Mouse (Mus musculus) forebrain, postnatal 0 days (tissue): ENCODE results near the gene Zdhhc16. TPM values are rescaled to one million over a fixed set of nuclear protein-coding genes. Genes with fewer than 3 reads are reported as not detected.

Experiments used
- ATAC-seq: fragments of 200-750 bp; cut with Nextera tagmentation; 2 replicates; pipeline ENCODE4 v1.8.0; 2017; ENCODE audit warnings: mild to moderate bottlenecking, moderate library complexity
- DNase-seq: peaks from one replicate; pipeline ENCODE4 v3.0.0-alpha.2; 2015
- H3K27ac ChIP-seq: fragments of 300-500 bp; sonication (generic); 2 replicates; pipeline ENCODE4 v1.5.1; 2014; ENCODE audit warnings: low read depth, mild to moderate bottlenecking, antibody characterized with exemption, low read length, moderate library complexity, mixed read lengths
- H3K27me3 ChIP-seq: fragments of 300-500 bp; sonication (generic); 2 replicates; pipeline ENCODE4 v1.6.1; 2014; ENCODE audit warnings: mild to moderate bottlenecking, low read length, mixed read lengths; ENCODE audit not compliant: insufficient read depth
- H3K36me3 ChIP-seq: fragments of 300-500 bp; sonication (generic); 2 replicates; pipeline ENCODE4 v1.6.1; 2014; ENCODE audit warnings: mild to moderate bottlenecking, moderate library complexity; ENCODE audit not compliant: insufficient read depth
- H3K4me1 ChIP-seq: fragments of 300-500 bp; sonication (generic); 2 replicates; pipeline ENCODE4 v1.6.1; 2014; ENCODE audit warnings: antibody characterized with exemption; ENCODE audit not compliant: insufficient read depth
- H3K4me2 ChIP-seq: fragments of 300-500 bp; sonication (generic); 2 replicates; pipeline ENCODE4 v1.6.1; 2014; ENCODE audit warnings: low read depth, mild to moderate bottlenecking, moderate library complexity
- H3K4me3 ChIP-seq: fragments of 300-500 bp; sonication (generic); 2 replicates; pipeline ENCODE4 v1.5.1; 2014; ENCODE audit warnings: low read depth, low read length, mixed read lengths
- H3K9ac ChIP-seq: fragments of 300-500 bp; sonication (generic); 2 replicates; pipeline ENCODE4 v1.6.1; 2014; ENCODE audit warnings: mild to moderate bottlenecking
- H3K9me3 ChIP-seq: fragments of 300-500 bp; sonication (generic); 2 replicates; pipeline ENCODE4 v1.6.1; 2016; ENCODE audit warnings: low read length
- CTCF ChIP-seq: sonication (generic); IDR thresholded peaks from 2 replicates; pipeline ENCODE4 v1.5.1; 2016; ENCODE audit warnings: antibody characterized with exemption, control low read depth, low read depth
- WGBS: fragments of 180-500 bp; shearing (Covaris S2); extraction: QIAGEN DNeasy Blood & Tissue Kit; methylation state at CpG from one replicate; pipeline ENCODE4 v1.1.7; 2014; 5-methylcytosine and 5-hydroxymethylcytosine counted together
- polyA plus RNA-seq: library from polyadenylated mRNA; unstranded; fragments of >200 nt; fragmentation: Nextera tagmentation; extraction: Ambion mirVana; gene quantifications from 2 replicates; pipeline ENCODE4 v1.2.1, GENCODE M21; 2015
- total RNA-seq: library from RNA; depleted of rRNA; stranded (reverse); fragments of >200 nt; gene quantifications from 2 replicates; pipeline ENCODE4 v1.2.3, GENCODE M21; 2014

The Zdhhc16 gene
- total and polyA plus RNA-seq, 2 experiments from 2014 or later = 53.3 to 97.4 TPM

- Histone ChIP-seq H3K9me3 (no peaks in the 10 kb centered on the region), H3K9ac (no peak overlapping the region; the same call in 1 of the 2 replicates), H3K27me3 (no peaks in the 10 kb centered on the region), H3K36me3 (no peaks in the 10 kb centered on the region), H3K4me2 (no peak overlapping the region), H3K27ac (no peak overlapping the region), H3K4me3 (no peak overlapping the region), H3K4me1 (no peaks in the 10 kb centered on the region)
- ATAC-seq (no peak), DNase-seq (no peak)
- no peak for TF ChIP-seq CTCF
- WGBS = 52% methylated on average over 8 of the region's 8 CpGs
Measured at GRCm38 (mm10) chr19:41907079-41907760, 26.1 kb upstream of the Zdhhc16 start.

GRCm38 (mm10) chr19:41908736-41909135 lies 24.5 kb upstream of the Zdhhc16 start:
- H3K27ac ChIP-seq = no peak overlapping the region
- no peak overlapping the region for H3K9ac ChIP-seq
- H3K9me3 ChIP-seq = no peaks in the 10 kb centered on the region
- ATAC-seq (no peak), DNase-seq (no peak)
- no peak for TF ChIP-seq CTCF
- H3K27me3 ChIP-seq = no peaks in the 10 kb centered on the region
- no peaks in the 10 kb centered on the region for H3K36me3 ChIP-seq
- peaks cover 11% of the 10 kb centered on the region for H3K4me1 ChIP-seq
- WGBS = 89% methylated on average over 3 of the region's 3 CpGs
- no peak overlapping the region for H3K4me2 ChIP-seq
- no peak overlapping the region for H3K4me3 ChIP-seq

- no peak for TF ChIP-seq CTCF
- Histone ChIP-seq H3K27ac (no peak overlapping the region), H3K4me2 (no peak overlapping the region), H3K36me3 (no peaks in the 10 kb centered on the region), H3K9me3 (no peaks in the 10 kb centered on the region), H3K9ac (no peak overlapping the region), H3K4me1 (peaks cover 19% of the 10 kb centered on the region), H3K4me3 (no peak overlapping the region), H3K27me3 (no peaks in the 10 kb centered on the region)
- ATAC-seq (no peak), DNase-seq (no peak)
- WGBS = 84% methylated on average over 2 of the region's 2 CpGs
Measured at GRCm38 (mm10) chr19:41910396-41910795, 22.9 kb upstream of the Zdhhc16 start.

GRCm38 (mm10) chr19:41911178-41912073 lies 21.9 kb upstream of the Zdhhc16 start, which contains the start of gene Pgam1:
Gene Pgam1 (plus strand): TSS chr19:41911923.
- H3K4me1 ChIP-seq = peaks cover 19% of the 10 kb centered on the region
- no peak for TF ChIP-seq CTCF
- H3K9me3 ChIP-seq = no peaks in the 10 kb centered on the region
- WGBS = 4% methylated on average over 50 of the region's 54 CpGs
- H3K4me2 ChIP-seq = peak within 1 kb of the TSS; percentile 86
- H3K9ac ChIP-seq = peak within 1 kb of the TSS; percentile 85
- DNase-seq (peak; percentile 100), ATAC-seq (peak; percentile 97)
- H3K36me3 ChIP-seq = peaks cover 8% of the 10 kb centered on the region
- H3K27me3 ChIP-seq = no peaks in the 10 kb centered on the region
- H3K27ac ChIP-seq = peak within 1 kb of the TSS; percentile 84
- peak within 1 kb of the TSS; percentile 85 for H3K4me3 ChIP-seq

- Histone ChIP-seq H3K9ac (peak overlapping the region; percentile 85), H3K9me3 (no peaks in the 10 kb centered on the region), H3K27me3 (no peaks in the 10 kb centered on the region), H3K4me2 (peak overlapping the region; percentile 86), H3K36me3 (peaks cover 15% of the 10 kb centered on the region), H3K27ac (peak overlapping the region; percentile 84), H3K4me1 (peaks cover 19% of the 10 kb centered on the region), H3K4me3 (peak overlapping the region; percentile 85)
- TF ChIP-seq CTCF = no peak; the same call in 1 of the 2 replicates
- 3% methylated on average over 53 of the region's 53 CpGs for WGBS
- ATAC-seq (peak; percentile 65), DNase-seq (peak; percentile 64)
Measured at GRCm38 (mm10) chr19:41912121-41913080, 20.9 kb upstream of the Zdhhc16 start.
